Mouse (Mus musculus): ENCODE data around the gene Large2. TPM values are rescaled to one million over a fixed set of nuclear protein-coding genes. Genes with fewer than 3 reads are reported as not detected.

Large2 gene
- polyA plus RNA-seq, 1 experiment from 2014 or later: 0.55 TPM

GRCm38 (mm10) chr2:92360186-92360823 lies 14.4 kb downstream of the Large2 start:
- no peak for ATAC-seq
- no peak for DNase-seq (ENCODE audit: low read depth, low spot score)
- POLR2A ChIA-PET: no interaction called here
- in situ Hi-C loops (cut with MboI; ENCODE audit: low pct_unique_long_range_greater_than_20kb): no loop called here
- H3K27me3 ChIP-seq: no peaks in the 10 kb centered on the region
- CTCF ChIA-PET: interaction anchor here (1.1 kb wide), 1 partner anchor 14 kb away, joined by 3 read pairs; the partner anchor contains the start of gene Pex16
- TF ChIP-seq CTCF (IDR thresholded peaks at IDR 0.05): no peak

DNA sequence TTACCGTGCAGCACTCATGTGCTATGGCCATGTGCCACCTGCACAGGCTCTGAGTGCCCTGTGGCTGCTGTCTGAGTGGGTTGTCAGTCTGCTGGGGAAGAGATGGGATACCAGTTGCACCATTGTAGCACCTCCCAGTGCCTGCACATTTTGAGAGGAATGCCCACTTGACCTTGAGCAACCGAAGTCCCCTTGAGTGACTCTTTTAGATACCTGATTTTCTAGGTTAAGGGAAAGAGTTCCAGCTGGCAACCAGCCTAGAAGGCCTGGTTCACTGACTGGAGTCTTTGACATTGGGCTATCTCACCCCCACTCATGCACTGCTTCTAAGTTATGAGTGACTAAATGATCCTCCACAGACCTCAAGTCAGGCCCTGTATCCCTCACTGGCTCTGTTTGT lies 15.4 kb downstream of the Large2 start:
- DNase-seq (ENCODE audit: low read depth, low spot score): no peak

DNA sequence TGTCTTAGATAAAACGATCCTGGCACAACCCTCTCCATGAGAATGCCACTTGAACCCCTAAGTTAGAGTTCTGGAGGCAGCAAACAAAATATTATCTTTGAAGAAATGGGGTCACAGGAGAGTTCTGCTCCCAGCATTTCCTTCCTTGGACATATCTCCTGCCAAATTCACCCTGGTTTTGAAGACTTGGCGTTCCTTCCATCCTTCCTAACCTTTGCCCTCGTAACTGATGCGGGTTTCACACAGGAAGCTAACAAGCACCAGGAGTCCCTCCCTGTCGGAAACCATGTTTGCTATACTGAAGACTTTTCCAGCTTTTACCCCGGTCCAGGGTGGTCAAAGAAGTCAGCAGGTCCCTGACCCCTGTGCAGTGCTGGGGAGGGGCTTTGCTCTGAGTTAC lies 20.4 kb downstream of the Large2 start:
- ChIA-PET POLR2A (interaction anchor here (1.1 kb wide), 1 partner anchor 12 kb away, joined by 3 read pairs; no protein-coding TSS in a partner anchor), CTCF (interaction anchor here (1.0 kb wide), 1 partner anchor 12 kb away, joined by 3 read pairs; no protein-coding TSS in a partner anchor)
- TF ChIP-seq CTCF (IDR thresholded peaks at IDR 0.05): no peak
- H3K27me3 ChIP-seq: no peaks in the 10 kb centered on the region
- DNase-seq (ENCODE audit: low read depth, low spot score) (no peak), ATAC-seq (no peak)
- in situ Hi-C loops (cut with MboI; ENCODE audit: low pct_unique_long_range_greater_than_20kb): no loop called here

More for the DNA sequence above, 15.4 kb downstream of the Large2 start:
- ChIA-PET CTCF (interaction anchor here (1.0 kb wide), 1 partner anchor 16 kb away, joined by 4 read pairs; the partner anchor contains the start of genes Large2 and Pex16), POLR2A (no interaction called here)
- TF ChIP-seq CTCF (IDR thresholded peaks at IDR 0.05): no peak
- no peak for ATAC-seq
- H3K27me3 ChIP-seq: no peaks in the 10 kb centered on the region
- in situ Hi-C loops (cut with MboI; ENCODE audit: low pct_unique_long_range_greater_than_20kb): no loop called here

DNA sequence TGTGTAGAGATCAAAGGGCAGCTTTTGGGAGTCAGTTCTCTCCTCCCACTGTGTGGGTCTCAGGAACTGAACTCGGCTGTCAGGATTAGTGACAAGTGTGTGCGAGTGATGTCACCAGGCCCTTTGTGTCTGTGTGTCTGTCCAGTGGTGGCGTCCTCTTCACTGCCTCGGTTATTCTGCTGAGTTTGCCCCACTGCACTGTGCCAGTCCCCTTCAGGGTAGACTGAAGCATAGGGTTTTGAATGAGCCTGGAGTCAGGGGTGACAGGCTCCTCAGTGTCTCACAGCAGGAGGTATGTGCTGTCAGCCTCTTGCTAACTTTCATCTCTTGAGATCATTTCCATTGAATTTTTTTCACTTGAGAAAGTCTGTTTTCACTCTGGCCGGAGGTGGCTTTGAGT lies 21.3 kb downstream of the Large2 start:
- in situ Hi-C loops (cut with MboI; ENCODE audit: low pct_unique_long_range_greater_than_20kb): no loop called here
- ChIA-PET POLR2A (interaction anchor here (1.1 kb wide), 1 partner anchor 11 kb away, joined by 3 read pairs; no protein-coding TSS in a partner anchor), CTCF (no interaction called here)
- H3K27me3 ChIP-seq: no peaks in the 10 kb centered on the region
- no peak for TF ChIP-seq CTCF (IDR thresholded peaks at IDR 0.05)
- ATAC-seq: no peak
- no peak for DNase-seq (ENCODE audit: low read depth, low spot score)

DNA sequence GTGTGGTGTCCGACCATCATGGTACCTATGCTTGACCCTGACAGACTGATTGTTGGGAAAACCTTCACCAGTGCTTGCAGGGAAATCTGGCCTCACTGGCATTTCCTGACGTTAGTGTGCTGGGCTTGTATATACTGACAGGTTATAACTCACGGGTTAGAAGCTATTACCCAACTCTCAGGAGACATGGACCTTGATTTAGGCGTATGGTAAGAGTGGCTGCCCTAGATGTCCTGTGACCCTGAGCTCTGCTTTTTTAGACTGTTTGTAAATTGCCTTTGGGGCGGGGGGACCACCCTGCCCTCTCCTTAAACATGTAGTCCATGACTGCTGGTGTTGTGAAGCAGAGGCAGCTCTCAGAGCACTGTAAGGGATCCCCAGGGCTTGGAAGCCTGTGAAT lies 24.0 kb downstream of the Large2 start:
- no peak for ATAC-seq
- CTCF ChIA-PET: interaction anchor here (1.1 kb wide), 1 partner anchor 10 kb away, joined by 4 read pairs; no protein-coding TSS in a partner anchor
- no peak for TF ChIP-seq CTCF (IDR thresholded peaks at IDR 0.05)

GRCm38 (mm10) chr2:92349589-92350425 lies 24.9 kb downstream of the Large2 start:
- DNase-seq (ENCODE audit: low read depth, low spot score) (no peak), ATAC-seq (no peak)
- no peak for TF ChIP-seq CTCF (IDR thresholded peaks at IDR 0.05)
- H3K27me3 ChIP-seq: no peaks in the 10 kb centered on the region
- ChIA-PET CTCF (interaction anchor here (1.1 kb wide), 1 partner anchor 9 kb away, joined by 4 read pairs; no protein-coding TSS in a partner anchor), POLR2A (no interaction called here)
- in situ Hi-C loops (cut with MboI; ENCODE audit: low pct_unique_long_range_greater_than_20kb): no loop called here

More for the DNA sequence above, 24.0 kb downstream of the Large2 start:
- H3K27me3 ChIP-seq: no peaks in the 10 kb centered on the region
- in situ Hi-C loops (cut with MboI; ENCODE audit: low pct_unique_long_range_greater_than_20kb): no loop called here
- no peak for DNase-seq (ENCODE audit: low read depth, low spot score)
- POLR2A ChIA-PET: no interaction called here

GRCm38 (mm10) chr2:92347191-92347590 lies 27.5 kb downstream of the Large2 start:
- POLR2A ChIA-PET: no interaction called here

DNA sequence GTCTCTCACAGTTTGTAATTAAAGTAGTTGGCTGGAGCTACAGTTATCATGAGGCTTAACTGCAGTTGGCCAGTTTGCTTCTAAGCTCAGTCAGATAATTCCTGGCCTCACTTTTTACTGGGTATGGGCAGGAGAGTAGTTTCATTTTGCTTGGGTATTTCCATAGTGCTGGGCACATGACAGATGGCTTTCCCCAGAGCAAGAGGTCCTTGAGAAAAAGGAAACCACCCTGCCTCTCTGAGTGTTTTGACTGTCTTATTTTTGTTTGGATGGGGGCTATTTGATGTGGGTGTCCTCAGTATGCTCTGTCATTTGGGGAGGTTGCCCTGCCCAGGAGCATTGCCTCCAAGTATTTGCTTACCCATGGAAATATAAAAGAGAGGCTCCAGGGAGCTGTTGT lies 32.3 kb downstream of the Large2 start:
- ChIA-PET CTCF (interaction anchor here (1.4 kb wide), 1 partner anchor 8 kb away, joined by 3 read pairs; no protein-coding TSS in a partner anchor), POLR2A (interaction anchor here (0.8 kb wide), 1 partner anchor 12 kb away, joined by 3 read pairs; no protein-coding TSS in a partner anchor)
- no peak for ATAC-seq
- no peaks in the 10 kb centered on the region for H3K27me3 ChIP-seq
- no peak for TF ChIP-seq CTCF (IDR thresholded peaks at IDR 0.05)
- in situ Hi-C loops (cut with MboI; ENCODE audit: low pct_unique_long_range_greater_than_20kb): no loop called here
- no peak for DNase-seq (ENCODE audit: low read depth, low spot score)

More at GRCm38 (mm10) chr2:92347191-92347590, 27.5 kb downstream of the Large2 start:
- ATAC-seq (no peak), DNase-seq (ENCODE audit: low read depth, low spot score) (no peak)
- no peaks in the 10 kb centered on the region for H3K27me3 ChIP-seq
- in situ Hi-C loops (cut with MboI; ENCODE audit: low pct_unique_long_range_greater_than_20kb): no loop called here
- TF ChIP-seq CTCF (IDR thresholded peaks at IDR 0.05): no peak
- CTCF ChIA-PET: interaction anchor here (1.1 kb wide), 1 partner anchor 91 kb away, joined by 3 read pairs; no protein-coding TSS in a partner anchor

- in situ Hi-C loops (cut with MboI; ENCODE audit: low pct_unique_long_range_greater_than_20kb): no loop called here
- TF ChIP-seq CTCF (IDR thresholded peaks at IDR 0.05): no peak
- DNase-seq (ENCODE audit: low read depth, low spot score) (no peak), ATAC-seq (no peak)
- no peaks in the 10 kb centered on the region for H3K27me3 ChIP-seq
- CTCF ChIA-PET: interaction anchor here (1.0 kb wide), 1 partner anchor 108 kb away, joined by 3 read pairs; no protein-coding TSS in a partner anchor
- POLR2A ChIA-PET: no interaction called here
These were observed 42.8 kb downstream of the Large2 start for GRCm38 (mm10) chr2:92331871-92332270.

GRCm38 (mm10) chr2:92331410-92331809 lies 43.3 kb downstream of the Large2 start:
- no peak for TF ChIP-seq CTCF (IDR thresholded peaks at IDR 0.05)
- ATAC-seq: no peak
- in situ Hi-C loops (cut with MboI; ENCODE audit: low pct_unique_long_range_greater_than_20kb): no loop called here
- CTCF ChIA-PET: no interaction called here
- no peaks in the 10 kb centered on the region for H3K27me3 ChIP-seq
- DNase-seq (ENCODE audit: low read depth, low spot score): no peak
- POLR2A ChIA-PET: no interaction called here

DNA sequence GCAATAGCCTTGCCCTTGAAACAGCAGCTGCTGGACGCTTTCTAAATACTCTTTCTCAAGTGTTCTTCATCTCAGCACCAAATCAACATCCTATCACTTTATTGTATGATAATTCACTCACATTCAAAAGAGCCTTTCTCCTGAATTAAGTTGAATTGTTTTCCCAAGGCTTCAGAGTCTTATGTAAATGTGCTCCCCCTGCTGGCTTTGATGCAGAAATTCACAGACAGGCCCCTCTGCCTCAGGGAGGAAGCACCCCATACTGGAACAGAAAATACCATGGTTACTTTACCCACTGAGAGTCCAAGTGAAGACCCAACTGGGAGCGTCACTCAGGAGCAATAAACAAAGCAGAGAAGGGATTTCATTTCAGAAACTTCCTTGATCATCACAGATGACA lies 43.8 kb downstream of the Large2 start:
- ChIA-PET POLR2A (no interaction called here), CTCF (no interaction called here)
- no peaks in the 10 kb centered on the region for H3K27me3 ChIP-seq
- peak; percentile 72 for TF ChIP-seq CTCF (IDR thresholded peaks at IDR 0.05)
- in situ Hi-C loops (cut with MboI; ENCODE audit: low pct_unique_long_range_greater_than_20kb): no loop called here
- DNase-seq (ENCODE audit: low read depth, low spot score) (no peak), ATAC-seq (no peak)
